Mouse (Mus musculus) thymus, adult 2 months (tissue): ENCODE measurements at regions not wholly inside any gene's neighbourhood (a gene's known extent, or its start where the extent isn't known, plus 50 kb on each side); places are given as distances from the start of the nearest gene placed in this dataset.

Source experiments
- DNase-seq: peaks from one replicate; pipeline ENCODE4 v3.0.0; 2021
- H3K27ac ChIP-seq: fragments of 200-500 bp; 2 replicates; pipeline ENCODE4 v1.5.1; 2012; ENCODE audit warnings: low read length, control low read depth; ENCODE audit not compliant: control insufficient read depth, insufficient read depth
- H3K27me3 ChIP-seq: fragments of 200-500 bp; 2 replicates; pipeline ENCODE4 v1.6.1; 2012; ENCODE audit warnings: mild to moderate bottlenecking, low read length, moderate library complexity, mixed read lengths; ENCODE audit not compliant: control insufficient read depth, insufficient read depth
- H3K36me3 ChIP-seq: fragments of 200-500 bp; 2 replicates; pipeline ENCODE4 v1.6.1; 2012; ENCODE audit warnings: mild to moderate bottlenecking, low read length, moderate library complexity; ENCODE audit not compliant: control insufficient read depth, insufficient read depth
- H3K4me1 ChIP-seq: fragments of 200-500 bp; replicated peaks from 2 replicates; pipeline ENCODE4 v1.6.1; 2012; ENCODE audit warnings: low read length; ENCODE audit not compliant: control insufficient read depth, insufficient read depth
- H3K4me3 ChIP-seq: fragments of 200-500 bp; 2 replicates; pipeline ENCODE4 v1.5.1; 2012; ENCODE audit warnings: mild to moderate bottlenecking, low read length, control low read depth, moderate library complexity; ENCODE audit not compliant: control insufficient read depth, insufficient read depth
- CTCF ChIP-seq: fragments of 200-500 bp; IDR thresholded peaks from 2 replicates; pipeline ENCODE4 v1.5.1; 2012; ENCODE audit warnings: mild to moderate bottlenecking, control low read depth, low read length, moderate library complexity, borderline replicate concordance; ENCODE audit not compliant: control insufficient read depth, poor library complexity, insufficient read depth; ENCODE audit errors: extremely low read depth
- POLR2A ChIP-seq: fragments of 200-500 bp; IDR thresholded peaks from 2 replicates; pipeline ENCODE4 v1.6.1; 2012; ENCODE audit warnings: mild to moderate bottlenecking, low read length, control low read depth, moderate library complexity; ENCODE audit not compliant: control insufficient read depth, poor library complexity, insufficient read depth; ENCODE audit errors: extremely low read depth
- WGBS: fragments of 180-500 bp; shearing (Covaris S2); methylation state at CpG from one replicate; pipeline ENCODE4 v1.1.7; 2018; 5-methylcytosine and 5-hydroxymethylcytosine counted together

DNA sequence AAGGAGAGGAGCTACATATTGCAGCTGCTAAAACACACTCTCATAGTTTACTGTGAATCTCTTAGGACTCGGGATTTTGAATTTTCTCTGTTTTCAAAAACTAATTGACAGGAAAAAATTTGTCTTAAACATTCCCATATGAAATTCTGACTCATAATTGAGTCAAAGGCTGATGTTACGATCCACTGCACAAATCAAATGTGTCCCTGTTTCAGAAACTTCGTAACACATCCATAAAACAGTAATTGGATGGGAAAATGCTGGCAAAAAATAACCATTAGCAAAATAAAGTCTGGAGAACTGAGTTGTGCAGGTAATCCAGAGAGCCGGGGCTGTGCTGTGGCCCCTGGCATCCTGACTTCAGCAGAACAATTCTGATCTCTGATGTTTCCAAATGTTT, 79.1 kb upstream of the 1700024P04Rik start:
- Histone ChIP-seq H3K4me1 (no peaks in the 10 kb centered on the region), H3K27me3 (no peaks in the 10 kb centered on the region), H3K27ac (no peak overlapping the region), H3K36me3 (no peaks in the 10 kb centered on the region), H3K4me3 (no peak overlapping the region)
- WGBS: 93% methylated on average over 4 of the region's 4 CpGs
- TF ChIP-seq CTCF (no peak), POLR2A (no peak)
- no peak for DNase-seq

DNA sequence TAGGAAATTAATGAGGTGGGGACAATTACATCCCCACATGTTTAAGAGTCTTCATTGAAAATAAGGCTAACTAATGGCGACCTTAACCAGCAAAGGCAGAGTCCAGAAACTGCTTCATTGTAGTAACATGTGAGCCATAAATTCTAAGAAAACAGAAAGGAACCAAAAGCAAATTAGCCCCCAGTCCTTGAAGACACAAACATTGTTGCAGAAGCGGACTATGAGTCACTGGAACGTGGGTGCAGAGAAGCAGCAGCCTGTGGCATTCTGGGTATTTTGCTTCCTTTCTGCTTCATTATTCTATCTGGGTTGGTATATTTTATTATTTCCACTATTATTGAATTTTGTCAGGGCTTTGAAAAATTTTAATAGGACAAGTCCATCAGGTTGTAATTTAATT, 78.6 kb upstream of the 1700024P04Rik start:
- Histone ChIP-seq H3K36me3 (no peaks in the 10 kb centered on the region), H3K27ac (no peak overlapping the region), H3K4me1 (no peaks in the 10 kb centered on the region), H3K27me3 (no peaks in the 10 kb centered on the region), H3K4me3 (no peak overlapping the region)
- TF ChIP-seq CTCF: no peak
- no peak for TF ChIP-seq POLR2A
- DNase-seq: no peak
- 89% methylated on average over 3 of the region's 3 CpGs for WGBS

DNA sequence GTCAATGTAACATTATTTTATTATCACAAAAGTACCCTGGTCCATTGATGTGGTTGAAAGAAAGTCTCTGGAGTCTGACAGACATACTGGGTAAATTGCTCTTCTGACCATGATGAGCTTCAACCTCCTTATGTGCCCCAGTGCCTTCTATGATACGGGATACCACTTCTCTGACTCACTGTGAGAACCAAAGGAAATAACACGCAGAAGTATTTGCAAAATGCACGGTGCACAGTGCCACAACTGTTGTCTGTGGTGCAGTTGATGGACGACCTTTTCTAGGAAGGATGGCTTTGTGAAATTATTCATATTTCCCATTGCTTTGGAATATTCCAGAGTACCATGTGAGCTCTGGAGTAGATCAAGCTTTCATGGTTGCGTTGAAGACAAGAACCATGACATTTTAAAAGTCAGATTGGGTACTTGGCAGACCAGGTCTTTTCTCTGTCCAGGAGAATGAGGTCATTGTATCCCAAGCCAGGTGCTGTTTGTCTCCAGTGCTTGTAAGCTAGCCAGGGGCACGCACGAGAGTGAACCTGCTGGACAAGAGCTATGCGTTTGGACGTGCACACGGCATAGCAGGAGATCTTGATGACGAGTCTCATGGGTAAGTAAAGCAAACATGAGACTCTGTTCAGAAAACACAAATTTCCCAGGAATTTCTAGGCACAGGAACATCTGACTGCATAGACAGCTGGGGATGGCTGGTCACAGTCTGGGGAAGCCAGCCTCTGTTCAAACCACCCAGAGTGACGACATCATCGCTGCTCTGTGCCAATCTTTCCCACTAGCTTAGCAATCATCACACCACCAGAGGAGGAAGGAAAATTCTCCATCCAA, 74.0 kb upstream of the 1700024P04Rik start:
- 88% methylated on average over 13 of the region's 13 CpGs for WGBS
- no peak for DNase-seq
- Histone ChIP-seq H3K27ac (no peak overlapping the region), H3K36me3 (no peaks in the 10 kb centered on the region), H3K4me3 (no peak overlapping the region), H3K4me1 (no peaks in the 10 kb centered on the region), H3K27me3 (no peaks in the 10 kb centered on the region)
- no peak for TF ChIP-seq CTCF
- no peak for TF ChIP-seq POLR2A

DNA sequence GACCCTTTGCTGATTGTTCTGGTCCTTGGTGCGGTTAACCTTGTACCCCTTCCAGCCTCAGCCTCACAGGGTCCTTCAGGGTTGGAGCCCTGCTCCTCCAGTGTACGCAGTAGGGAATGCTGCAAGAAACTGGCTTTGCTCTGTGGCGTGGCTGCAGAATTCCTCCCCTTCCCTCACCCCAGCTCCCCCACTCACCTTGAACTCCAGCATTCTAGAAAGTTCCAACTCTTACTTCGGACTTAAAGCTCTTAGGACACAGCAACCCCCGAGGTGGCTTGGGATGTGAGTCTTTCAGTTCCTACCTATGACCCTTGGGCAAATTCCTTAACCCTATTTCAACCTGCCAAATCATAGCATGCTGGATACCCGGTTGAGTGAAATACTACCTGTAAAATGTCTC, 73.3 kb upstream of the 1700024P04Rik start:
- no peak for DNase-seq
- Histone ChIP-seq H3K36me3 (no peaks in the 10 kb centered on the region), H3K4me3 (no peak overlapping the region), H3K27ac (no peak overlapping the region), H3K4me1 (no peaks in the 10 kb centered on the region), H3K27me3 (no peaks in the 10 kb centered on the region)
- WGBS: 96% methylated on average over 6 of the region's 6 CpGs
- TF ChIP-seq CTCF: no peak

DNA sequence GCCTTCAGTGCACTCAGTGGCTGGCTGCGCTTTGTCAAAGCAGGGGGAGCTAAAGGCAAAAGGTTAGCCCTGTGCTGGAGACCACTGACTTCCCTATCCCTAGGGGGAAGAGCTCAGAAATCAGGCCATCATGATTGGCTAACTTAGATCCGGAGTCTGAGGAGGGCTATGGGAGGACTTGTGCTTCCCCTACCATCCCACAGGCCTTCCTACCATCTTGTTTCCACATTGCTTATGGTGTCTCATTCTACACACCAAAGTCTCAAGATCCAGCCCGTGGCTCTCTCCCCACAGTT, 72.9 kb upstream of the 1700024P04Rik start:
- H3K36me3 ChIP-seq: no peaks in the 10 kb centered on the region
- WGBS: 86% methylated on average over 3 of the region's 3 CpGs
- TF ChIP-seq POLR2A: no peak
- TF ChIP-seq CTCF: no peak
- no peaks in the 10 kb centered on the region for H3K27me3 ChIP-seq
- no peaks in the 10 kb centered on the region for H3K4me1 ChIP-seq
- no peak overlapping the region for H3K4me3 ChIP-seq
- DNase-seq: no peak
- no peak overlapping the region for H3K27ac ChIP-seq

DNA sequence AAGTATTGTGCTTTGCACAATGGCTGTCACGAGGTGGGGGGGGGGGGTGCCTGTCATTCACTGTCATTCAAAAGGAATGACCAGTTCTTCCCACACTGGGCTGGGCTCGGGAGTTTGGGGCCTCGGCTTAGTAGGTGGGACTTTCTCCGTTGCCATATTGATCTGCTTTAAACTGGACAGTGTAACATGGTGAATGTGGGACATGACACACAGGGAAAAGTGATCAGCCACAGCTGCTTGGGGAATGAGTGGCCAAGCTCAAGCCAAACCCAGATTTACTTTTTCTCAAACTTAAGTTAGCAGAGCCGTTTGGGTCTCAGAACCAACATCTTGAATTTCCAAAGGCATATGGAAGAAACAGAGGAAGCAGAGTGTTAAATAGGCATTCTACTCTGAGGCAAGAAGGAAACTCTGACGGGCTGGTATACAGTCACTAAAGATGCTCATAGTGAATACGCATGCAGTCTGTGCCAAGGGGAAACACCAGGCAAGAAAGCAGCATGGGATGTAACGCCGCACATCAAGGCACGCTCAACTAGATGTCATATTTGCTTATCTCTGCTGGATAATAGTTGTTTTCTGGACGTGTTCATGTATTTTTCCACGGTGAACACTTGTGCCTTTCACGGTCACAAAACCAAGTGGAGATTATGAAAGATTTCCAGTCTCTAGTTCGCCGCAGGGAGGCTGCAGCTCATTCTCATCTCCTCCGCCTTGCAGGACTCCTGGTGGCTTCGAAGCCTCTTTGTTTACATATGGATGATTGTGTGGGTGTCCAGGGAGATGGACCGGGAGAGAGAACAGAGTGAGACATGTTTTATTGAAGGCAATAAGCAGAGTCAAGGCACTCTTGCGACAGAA, 72.3 kb upstream of the 1700024P04Rik start:
- Histone ChIP-seq H3K27ac (no peak overlapping the region), H3K27me3 (no peaks in the 10 kb centered on the region), H3K4me1 (no peaks in the 10 kb centered on the region), H3K36me3 (no peaks in the 10 kb centered on the region), H3K4me3 (no peak overlapping the region)
- no peak for TF ChIP-seq CTCF
- TF ChIP-seq POLR2A: no peak
- DNase-seq: no peak
- 91% methylated on average over 19 of the region's 19 CpGs for WGBS
